Mouse (Mus musculus): ENCODE data around the gene 2810004N23Rik.

GRCm38 (mm10) chr8:124836907-124837306, 26.0 kb downstream of the 2810004N23Rik start:
- TF ChIP-seq POLR2A (IDR thresholded peaks at IDR 0.05; ENCODE audit: insufficient read depth, low read depth, low read length) (no peak), CTCF (IDR thresholded peaks at IDR 0.05; ENCODE audit: insufficient read depth, low read depth, low read length) (no peak)
